Mouse (Mus musculus) neutrophil, adult 5-6 weeks (primary cell): ENCODE measurements around the gene Hid1. TPM values are rescaled to one million over a fixed set of nuclear protein-coding genes. Genes with fewer than 3 reads are reported as not detected.

Experiments
- ATAC-seq: fragments of 151-379, 151-347 bp; 2 replicates; pipeline ENCODE4 v1.8.0; 2017; ENCODE audit warnings: mild to moderate bottlenecking, moderate TSS enrichment; ENCODE audit not compliant: insufficient number of reproducible peaks, poor library complexity, low FRiP score, severe bottlenecking; ENCODE audit errors: extremely low read depth
- total RNA-seq: library from RNA; stranded (forward); fragments of 200-1000 nt; gene quantifications from 2 replicates; pipeline ENCODE4 v1.2.3, GENCODE M21; 2017

The Hid1 gene
- total RNA-seq, 1 experiment from 2014 or later = 2.4 TPM

GRCm38 (mm10) chr11:115345515-115345914, 22.0 kb downstream of the Hid1 start:
- no peak for ATAC-seq

GRCm38 (mm10) chr11:115344967-115345366, 22.6 kb downstream of the Hid1 start:
- ATAC-seq = no peak

GRCm38 (mm10) chr11:115341866-115342265, 25.7 kb downstream of the Hid1 start:
- ATAC-seq = no peak

GRCm38 (mm10) chr11:115341246-115341645, 26.3 kb downstream of the Hid1 start:
- ATAC-seq = no peak

- ATAC-seq = no peak
Measured at GRCm38 (mm10) chr11:115337826-115338225, 29.7 kb downstream of the Hid1 start.

- ATAC-seq = no peak
Measured at GRCm38 (mm10) chr11:115337350-115337749, 30.2 kb downstream of the Hid1 start.

GRCm38 (mm10) chr11:115336115-115336514, 31.4 kb downstream of the Hid1 start:
- no peak for ATAC-seq

GRCm38 (mm10) chr11:115335223-115335622, 32.3 kb downstream of the Hid1 start:
- no peak for ATAC-seq

GRCm38 (mm10) chr11:115334531-115334930, 33.0 kb downstream of the Hid1 start, which contains the start of gene Otop3:
Gene Otop3 (plus strand): TSS chr11:115334731.
- ATAC-seq = no peak

- ATAC-seq = no peak
Measured at GRCm38 (mm10) chr11:115329339-115329738, 38.2 kb downstream of the Hid1 start.

GRCm38 (mm10) chr11:115326730-115327129, 40.8 kb downstream of the Hid1 start:
- no peak for ATAC-seq

- ATAC-seq = no peak
Measured at GRCm38 (mm10) chr11:115323354-115323753, 44.2 kb downstream of the Hid1 start.

GRCm38 (mm10) chr11:115321906-115322693, 45.5 kb downstream of the Hid1 start, which contains the start of gene Ush1g:
Gene Ush1g (minus strand): TSS chr11:115322041.
- ATAC-seq = peak; percentile 28; the same call in 1 of the 2 replicates

- ATAC-seq = no peak
Measured at GRCm38 (mm10) chr11:115319704-115320383, 47.7 kb downstream of the Hid1 start.

- ATAC-seq = no peak
Measured at GRCm38 (mm10) chr11:115318245-115319027, 49.1 kb downstream of the Hid1 start.

GRCm38 (mm10) chr11:115317204-115317603, 50.4 kb downstream of the Hid1 start:
- ATAC-seq = no peak

GRCm38 (mm10) chr11:115314249-115314648, 53.3 kb downstream of the Hid1 start:
- ATAC-seq = no peak

- ATAC-seq = no peak
Measured at GRCm38 (mm10) chr11:115308781-115309180, 58.8 kb downstream of the Hid1 start.

GRCm38 (mm10) chr11:115306863-115307262, 60.7 kb downstream of the Hid1 start, which contains the start of gene Otop2:
Gene Otop2 (plus strand): TSS chr11:115307163.
- ATAC-seq = no peak
